Mouse (Mus musculus) forebrain, embryonic 11.5 days (tissue): ENCODE measurements around the gene Akap12. TPM values are rescaled to one million over a fixed set of nuclear protein-coding genes. Genes with fewer than 3 reads are reported as not detected.

Experiments used
- ATAC-seq: fragments of 200-750 bp; cut with Nextera tagmentation; replicated peaks from 2 replicates; pipeline ENCODE4 v1.8.0; 2017; ENCODE audit warnings: moderate TSS enrichment; ENCODE audit not compliant: low FRiP score
- DNase-seq: peaks from one replicate; pipeline ENCODE4 v3.0.0-alpha.2; 2017; ENCODE audit warnings: low spot score
- H3K27ac ChIP-seq: fragments of 300-500 bp; sonication (generic); 2 replicates; pipeline ENCODE4 v1.5.1; 2014; ENCODE audit warnings: low read depth, low read length
- H3K27me3 ChIP-seq: fragments of 300-500 bp; sonication (generic); 2 replicates; pipeline ENCODE4 v1.6.1; 2014; ENCODE audit warnings: mild to moderate bottlenecking, low read length, mixed read lengths; ENCODE audit not compliant: control insufficient read depth, insufficient read depth
- H3K36me3 ChIP-seq: fragments of 300-500 bp; sonication (generic); 2 replicates; pipeline ENCODE4 v1.6.1; 2014; ENCODE audit warnings: mild to moderate bottlenecking, low read length, moderate library complexity, mixed read lengths; ENCODE audit not compliant: control insufficient read depth, insufficient read depth
- H3K4me1 ChIP-seq: fragments of 300-500 bp; sonication (generic); replicated peaks from 2 replicates; pipeline ENCODE4 v1.6.1; 2014; ENCODE audit warnings: low read length, mixed read lengths; ENCODE audit not compliant: control insufficient read depth, insufficient read depth
- H3K4me2 ChIP-seq: fragments of 300-500 bp; sonication (generic); 2 replicates; pipeline ENCODE4 v1.6.1; 2014; ENCODE audit warnings: low read depth, mild to moderate bottlenecking, low read length, moderate library complexity, mixed read lengths; ENCODE audit not compliant: severe bottlenecking
- H3K4me3 ChIP-seq: fragments of 300-500 bp; sonication (generic); 2 replicates; pipeline ENCODE4 v1.5.1; 2014; ENCODE audit warnings: low read depth, low read length
- H3K9ac ChIP-seq: fragments of 300-500 bp; sonication (generic); 2 replicates; pipeline ENCODE4 v1.6.1; 2014; ENCODE audit warnings: low read length
- H3K9me3 ChIP-seq: fragments of 300-500 bp; sonication (generic); 2 replicates; pipeline ENCODE4 v1.6.1; 2016; ENCODE audit warnings: low read length, mixed read lengths; ENCODE audit not compliant: control insufficient read depth
- WGBS: fragments of 180-500 bp; shearing (Covaris S2); extraction: QIAGEN DNeasy Blood & Tissue Kit; methylation state at CpG from one replicate; pipeline ENCODE4 v1.1.7; 2014; 5-methylcytosine and 5-hydroxymethylcytosine counted together
- polyA plus RNA-seq: library from polyadenylated mRNA; unstranded; fragments of >200 nt; fragmentation: Nextera tagmentation; extraction: Ambion mirVana; gene quantifications from 2 replicates; pipeline ENCODE4 v1.2.1, GENCODE M21; 2014

Gene Akap12
- polyA plus RNA-seq, 1 experiment from 2014 or later, result 39.1 TPM

GRCm38 (mm10) chr10:4334039-4334683, 68.0 kb downstream of the Akap12 start:
- H3K27ac ChIP-seq, result no peak overlapping the region
- H3K27me3 ChIP-seq, result no peaks in the 10 kb centered on the region
- DNase-seq (peak; percentile 88), ATAC-seq (peak; percentile 92)
- peak overlapping the region; percentile 61 for H3K4me2 ChIP-seq
- peak overlapping the region; percentile 24 for H3K4me3 ChIP-seq
- H3K36me3 ChIP-seq, result no peaks in the 10 kb centered on the region
- H3K4me1 ChIP-seq, result peaks cover 4% of the 10 kb centered on the region; the same call in 1 of the 2 replicates
- no peaks in the 10 kb centered on the region for H3K9me3 ChIP-seq
- no peak overlapping the region for H3K9ac ChIP-seq
- WGBS, result 10% methylated on average over 27 of the region's 27 CpGs

DNA sequence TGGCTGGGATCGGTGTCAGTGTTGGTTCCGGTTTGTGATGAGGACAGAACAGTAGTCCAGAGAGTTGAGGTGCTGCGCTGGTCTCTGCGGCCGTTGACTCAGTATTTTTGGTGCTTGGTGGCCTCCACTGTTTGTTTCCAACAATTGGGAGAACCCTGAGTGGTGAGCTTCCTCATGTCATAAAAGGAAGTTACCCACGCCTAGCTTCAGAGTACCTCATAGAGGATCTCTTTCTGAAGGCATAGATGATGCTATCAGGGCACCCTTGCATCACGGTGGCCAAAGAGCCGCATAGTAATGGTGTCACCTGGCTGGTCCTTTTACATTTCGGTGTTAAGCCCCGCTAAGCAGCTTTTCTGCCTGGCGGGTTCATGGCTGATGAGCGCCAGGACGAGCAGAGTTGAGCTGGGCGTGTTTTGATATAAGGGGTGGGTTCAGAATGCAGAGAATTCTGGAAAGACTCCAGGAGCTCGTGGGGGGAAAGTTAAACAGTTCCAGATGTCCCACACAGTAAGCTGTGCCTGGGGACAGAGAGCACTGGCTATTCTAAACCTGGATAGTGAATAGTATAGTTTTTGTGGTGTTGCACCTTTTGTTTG, 72.8 kb downstream of the Akap12 start:
- ATAC-seq (no peak), DNase-seq (no peak)
- Histone ChIP-seq H3K4me2 (no peak overlapping the region), H3K4me3 (no peak overlapping the region), H3K4me1 (peaks cover 3% of the 10 kb centered on the region; the same call in 1 of the 2 replicates), H3K9me3 (no peaks in the 10 kb centered on the region), H3K36me3 (no peaks in the 10 kb centered on the region), H3K27me3 (no peaks in the 10 kb centered on the region), H3K27ac (no peak overlapping the region), H3K9ac (no peak overlapping the region)
- 55% methylated on average over 15 of the region's 15 CpGs for WGBS

GRCm38 (mm10) chr10:4341430-4341829, 75.2 kb downstream of the Akap12 start:
- H3K9ac ChIP-seq, result no peak overlapping the region
- H3K27me3 ChIP-seq, result no peaks in the 10 kb centered on the region
- no peak overlapping the region for H3K4me2 ChIP-seq
- 25% methylated on average over 2 of the region's 2 CpGs for WGBS
- no peaks in the 10 kb centered on the region for H3K9me3 ChIP-seq
- ATAC-seq, result no peak
- H3K4me3 ChIP-seq, result no peak overlapping the region
- peak; percentile 71 for DNase-seq
- H3K4me1 ChIP-seq, result 0 out of 2 replicates have a peak, but pooled peaks cover 1% of the 10 kb centered on the region
- no peaks in the 10 kb centered on the region for H3K36me3 ChIP-seq
- no peak overlapping the region for H3K27ac ChIP-seq

DNA sequence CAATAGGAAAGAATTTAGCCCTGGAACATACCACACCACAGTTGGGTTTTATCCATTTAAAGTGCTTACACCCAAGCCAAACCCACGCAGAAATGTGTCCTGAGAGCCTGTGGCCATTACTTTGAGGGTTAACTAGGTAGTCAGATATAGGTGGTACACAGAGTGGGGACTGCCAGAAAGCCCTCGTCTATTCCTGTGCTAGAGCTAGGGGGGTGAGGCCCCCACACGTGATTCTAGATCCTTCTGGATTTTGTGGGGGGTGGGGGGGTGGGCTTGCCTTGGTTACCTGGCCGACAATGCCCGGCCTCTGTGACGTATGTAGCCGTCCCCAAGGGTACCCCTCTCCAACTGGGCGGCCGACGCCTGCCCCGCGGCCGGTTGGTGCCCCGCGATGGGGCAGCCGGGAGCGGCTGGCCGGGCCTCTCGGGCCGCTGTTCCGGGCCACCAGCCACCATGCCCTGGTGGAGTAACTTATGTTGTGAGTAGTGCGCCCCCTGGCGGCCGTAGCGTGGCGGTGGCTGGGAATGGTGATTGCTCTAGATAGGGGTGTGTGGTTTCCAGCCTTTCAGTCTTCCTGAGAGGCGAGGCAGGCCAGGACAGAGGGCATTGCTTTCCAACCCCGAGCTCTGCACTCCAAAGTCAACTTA, 80.4 kb downstream of the Akap12 start:
- no peaks in the 10 kb centered on the region for H3K9me3 ChIP-seq
- no peak overlapping the region for H3K27ac ChIP-seq
- DNase-seq, result peak; percentile 94
- no peaks in the 10 kb centered on the region for H3K27me3 ChIP-seq
- peak overlapping the region; percentile 22; the same call in 1 of the 2 replicates for H3K4me3 ChIP-seq
- H3K9ac ChIP-seq, result peak overlapping the region; percentile 37; the same call in 1 of the 2 replicates
- 5% methylated on average over 28 of the region's 28 CpGs for WGBS
- H3K4me2 ChIP-seq, result peak overlapping the region; percentile 60
- no peaks in the 10 kb centered on the region for H3K4me1 ChIP-seq
- ATAC-seq, result peak; percentile 91
- H3K36me3 ChIP-seq, result no peaks in the 10 kb centered on the region

DNA sequence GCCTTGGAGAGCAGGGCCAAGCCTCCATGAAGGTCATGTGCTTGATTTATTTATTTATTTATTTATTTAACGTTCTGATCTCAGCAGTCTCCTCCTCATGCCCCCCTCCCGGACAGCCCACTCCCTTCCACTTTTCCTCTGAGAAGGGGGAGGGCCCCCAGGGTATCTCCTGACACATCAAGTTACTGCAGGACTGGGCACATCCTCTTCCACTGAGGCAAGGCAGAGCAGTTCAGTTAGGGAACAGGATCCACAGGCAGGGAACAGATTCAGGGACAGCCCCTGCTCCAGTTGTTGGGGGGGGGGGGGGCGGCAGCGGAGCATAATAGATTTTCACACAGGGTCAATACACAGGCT, 80.9 kb downstream of the Akap12 start:
- no peaks in the 10 kb centered on the region for H3K4me1 ChIP-seq
- H3K36me3 ChIP-seq, result no peaks in the 10 kb centered on the region
- no peaks in the 10 kb centered on the region for H3K9me3 ChIP-seq
- H3K27ac ChIP-seq, result no peak overlapping the region
- H3K4me2 ChIP-seq, result no peak overlapping the region
- H3K27me3 ChIP-seq, result no peaks in the 10 kb centered on the region
- WGBS, result 81% methylated on average over 4 of the region's 4 CpGs
- DNase-seq, result no peak
- H3K9ac ChIP-seq, result no peak overlapping the region
- peak; percentile 55 for ATAC-seq
- no peak overlapping the region for H3K4me3 ChIP-seq

DNA sequence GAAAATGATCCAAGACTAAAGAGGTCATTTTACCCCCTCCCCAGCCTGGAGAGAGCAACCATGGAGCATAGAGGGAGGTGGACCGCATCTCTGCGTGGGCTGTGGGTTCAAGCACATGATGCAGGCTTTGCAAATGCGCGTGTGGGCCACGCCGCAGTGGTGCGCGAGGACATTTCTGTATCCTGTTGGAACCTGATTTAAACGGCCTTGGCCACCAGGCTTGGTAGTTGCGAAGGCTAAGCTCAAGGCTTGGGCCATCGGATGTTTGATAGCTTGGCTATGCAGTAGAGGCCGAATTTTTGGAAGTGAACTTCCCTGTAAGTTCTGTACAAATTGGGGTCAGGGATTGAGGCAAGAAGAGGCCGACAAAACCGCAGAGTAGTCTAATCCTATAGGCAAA, 81.4 kb downstream of the Akap12 start:
- Histone ChIP-seq H3K27ac (no peak overlapping the region), H3K4me2 (no peak overlapping the region), H3K27me3 (no peaks in the 10 kb centered on the region), H3K36me3 (no peaks in the 10 kb centered on the region), H3K4me1 (no peaks in the 10 kb centered on the region), H3K4me3 (no peak overlapping the region), H3K9ac (no peak overlapping the region), H3K9me3 (no peaks in the 10 kb centered on the region)
- WGBS, result 94% methylated on average over 14 of the region's 14 CpGs
- ATAC-seq (no peak), DNase-seq (peak; percentile 46)

- no peak overlapping the region for H3K4me2 ChIP-seq
- WGBS, result 90% methylated on average over 38 of the region's 38 CpGs
- H3K4me3 ChIP-seq, result no peak overlapping the region
- ATAC-seq (no peak), DNase-seq (peak; percentile 35)
- no peaks in the 10 kb centered on the region for H3K27me3 ChIP-seq
- H3K36me3 ChIP-seq, result no peaks in the 10 kb centered on the region
- H3K27ac ChIP-seq, result no peak overlapping the region
- H3K9ac ChIP-seq, result no peak overlapping the region
- no peaks in the 10 kb centered on the region for H3K9me3 ChIP-seq
- H3K4me1 ChIP-seq, result no peaks in the 10 kb centered on the region
These were observed 88.4 kb downstream of the Akap12 start for GRCm38 (mm10) chr10:4354371-4355260.

DNA sequence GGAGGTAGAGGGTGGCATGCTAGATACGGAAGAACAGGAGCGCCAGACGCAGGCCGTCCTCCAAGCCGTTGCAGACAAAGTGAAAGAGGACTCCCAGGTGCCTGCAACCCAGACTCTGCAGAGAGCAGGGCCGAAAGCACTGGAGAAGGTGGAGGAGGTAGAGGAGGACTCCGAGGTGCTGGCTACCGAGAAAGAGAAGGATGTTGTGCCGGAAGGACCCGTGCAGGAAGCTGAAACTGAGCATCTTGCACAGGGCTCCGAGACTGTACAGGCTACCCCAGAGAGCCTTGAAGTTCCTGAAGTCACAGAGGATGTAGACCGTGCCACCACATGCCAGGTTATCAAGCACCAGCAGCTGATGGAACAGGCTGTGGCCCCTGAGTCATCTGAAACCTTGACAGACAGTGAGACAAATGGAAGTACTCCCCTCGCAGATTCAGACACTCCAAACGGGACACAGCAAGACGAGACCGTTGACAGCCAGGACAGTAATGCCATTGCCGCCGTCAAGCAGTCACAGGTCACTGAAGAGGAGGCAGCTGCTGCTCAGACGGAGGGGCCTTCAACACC, 89.8 kb downstream of the Akap12 start:
- H3K4me2 ChIP-seq, result no peak overlapping the region
- H3K27me3 ChIP-seq, result no peaks in the 10 kb centered on the region
- no peak overlapping the region for H3K4me3 ChIP-seq
- H3K4me1 ChIP-seq, result no peaks in the 10 kb centered on the region
- ATAC-seq (no peak), DNase-seq (peak; percentile 38)
- H3K36me3 ChIP-seq, result no peaks in the 10 kb centered on the region
- WGBS, result 94% methylated on average over 19 of the region's 19 CpGs
- no peak overlapping the region for H3K9ac ChIP-seq
- H3K9me3 ChIP-seq, result no peaks in the 10 kb centered on the region
- no peak overlapping the region for H3K27ac ChIP-seq
